Mouse (Mus musculus) heart, embryonic 14.5 days (tissue): ENCODE data around the gene Htr5a. TPM values are rescaled to one million over a fixed set of nuclear protein-coding genes. Genes with fewer than 3 reads are reported as not detected.

Source experiments
- ATAC-seq: fragments of 200-750 bp; cut with Nextera tagmentation; 2 replicates; pipeline ENCODE4 v1.8.0; 2017; ENCODE audit warnings: low read depth, moderate TSS enrichment; ENCODE audit not compliant: insufficient number of reproducible peaks, insufficient read depth, low FRiP score
- H3K27ac ChIP-seq, 2 experiments: fragments of 200-500 bp in 1 of 2; fragments of 300-500 bp in 1 of 2; sonication (generic) in 1 of 2; replicated peaks in 1 of 2; 2 replicates each; pipeline ENCODE4 v1.5.1; 2012 to 2014; ENCODE audit warnings: low read depth in 2 of 2, low read length in 2 of 2, control low read depth in 1 of 2, mild to moderate bottlenecking in 1 of 2, mixed read lengths in 1 of 2; ENCODE audit not compliant: control insufficient read depth in 1 of 2, insufficient read depth in 1 of 2
- H3K27me3 ChIP-seq: fragments of 300-500 bp; sonication (generic); 2 replicates; pipeline ENCODE4 v1.6.1; 2014; ENCODE audit warnings: mild to moderate bottlenecking, low read length, control low read depth; ENCODE audit not compliant: control insufficient read depth, insufficient read depth
- H3K36me3 ChIP-seq: fragments of 300-500 bp; sonication (generic); 2 replicates; pipeline ENCODE4 v1.6.1; 2014; ENCODE audit warnings: mild to moderate bottlenecking, control low read depth, low read length, mixed read lengths; ENCODE audit not compliant: control insufficient read depth, insufficient read depth
- H3K4me1 ChIP-seq, 2 experiments: fragments of 200-500 bp in 1 of 2; fragments of 300-500 bp in 1 of 2; sonication (generic) in 1 of 2; 2 replicates each; pipeline ENCODE4 v1.6.1; 2012 to 2014; ENCODE audit warnings: low read length in 2 of 2, control low read depth in 1 of 2, mixed read lengths in 1 of 2; ENCODE audit not compliant: control insufficient read depth in 2 of 2, insufficient read depth in 2 of 2
- H3K4me2 ChIP-seq: fragments of 300-500 bp; sonication (generic); 2 replicates; pipeline ENCODE4 v1.6.1; 2014; ENCODE audit warnings: mild to moderate bottlenecking, low read length
- H3K4me3 ChIP-seq, 2 experiments: fragments of 200-500 bp in 1 of 2; fragments of 300-500 bp in 1 of 2; sonication (generic) in 1 of 2; 2 replicates each; pipeline ENCODE4 v1.5.1; 2012 to 2014; ENCODE audit warnings: low read length in 2 of 2, mild to moderate bottlenecking in 2 of 2, control low read depth in 1 of 2, low read depth in 1 of 2, moderate library complexity in 1 of 2; ENCODE audit not compliant: control insufficient read depth in 1 of 2, insufficient read depth in 1 of 2
- H3K9ac ChIP-seq: fragments of 300-500 bp; sonication (generic); 2 replicates; pipeline ENCODE4 v1.6.1; 2014; ENCODE audit warnings: mild to moderate bottlenecking, low read length
- H3K9me3 ChIP-seq: fragments of 300-500 bp; sonication (generic); 2 replicates; pipeline ENCODE4 v1.6.1; 2016; ENCODE audit warnings: low read length, control low read depth; ENCODE audit not compliant: control insufficient read depth
- WGBS: fragments of 180-500 bp; shearing (Covaris S2); extraction: QIAGEN DNeasy Blood & Tissue Kit; methylation state at CpG from one replicate; pipeline ENCODE4 v1.1.7; 2014; 5-methylcytosine and 5-hydroxymethylcytosine counted together
- polyA plus RNA-seq: library from polyadenylated mRNA; unstranded; fragments of >200 nt; fragmentation: Nextera tagmentation; extraction: Ambion mirVana; gene quantifications from 2 replicates; pipeline ENCODE4 v1.2.1, GENCODE M21; 2014

Htr5a gene
- not detected in 2 replicates for polyA plus RNA-seq

GRCm38 (mm10) chr5:27841701-27842295 is at the start of gene Htr5a:
Gene Htr5a, plus strand, starts transcription at chr5:27842149.
- H3K36me3 ChIP-seq: no peaks in the 10 kb centered on the region
- peak within 1 kb of the TSS; percentile 23; the same call in 1 of the 2 replicates for H3K4me2 ChIP-seq
- H3K27ac ChIP-seq: no peak within 1 kb of the TSS
- WGBS: 5% methylated on average over 25 of the region's 25 CpGs
- H3K4me3 ChIP-seq: no peak within 1 kb of the TSS; a peak in 1 of 4 replicates
- no peak within 1 kb of the TSS for H3K9ac ChIP-seq
- H3K9me3 ChIP-seq: no peaks in the 10 kb centered on the region
- peak; percentile 17; the same call in 1 of the 2 replicates for ATAC-seq
- peaks cover 0 to 2% of the 10 kb centered on the region in 2 experiments; a peak in 1 of 4 replicates for H3K4me1 ChIP-seq
- H3K27me3 ChIP-seq: peaks cover 19% of the 10 kb centered on the region

DNA sequence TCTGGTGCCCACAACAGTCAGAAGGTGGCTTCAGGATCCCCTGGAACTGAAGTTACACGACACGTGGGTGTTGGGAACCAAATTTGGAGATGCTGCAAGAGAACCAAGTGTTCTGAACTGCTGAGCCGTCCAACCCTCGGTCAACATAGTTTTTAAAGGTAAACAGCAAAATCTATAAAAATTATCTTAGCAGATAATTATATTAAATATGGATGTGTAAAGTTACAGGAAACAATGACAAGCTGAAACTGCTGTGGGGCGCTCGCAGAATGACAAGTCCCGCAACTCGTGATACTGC is 49.8 kb upstream of the Htr5a start:
- H3K9ac ChIP-seq: peak overlapping the region; percentile 91
- 14% methylated on average over 8 of the region's 8 CpGs for WGBS

DNA sequence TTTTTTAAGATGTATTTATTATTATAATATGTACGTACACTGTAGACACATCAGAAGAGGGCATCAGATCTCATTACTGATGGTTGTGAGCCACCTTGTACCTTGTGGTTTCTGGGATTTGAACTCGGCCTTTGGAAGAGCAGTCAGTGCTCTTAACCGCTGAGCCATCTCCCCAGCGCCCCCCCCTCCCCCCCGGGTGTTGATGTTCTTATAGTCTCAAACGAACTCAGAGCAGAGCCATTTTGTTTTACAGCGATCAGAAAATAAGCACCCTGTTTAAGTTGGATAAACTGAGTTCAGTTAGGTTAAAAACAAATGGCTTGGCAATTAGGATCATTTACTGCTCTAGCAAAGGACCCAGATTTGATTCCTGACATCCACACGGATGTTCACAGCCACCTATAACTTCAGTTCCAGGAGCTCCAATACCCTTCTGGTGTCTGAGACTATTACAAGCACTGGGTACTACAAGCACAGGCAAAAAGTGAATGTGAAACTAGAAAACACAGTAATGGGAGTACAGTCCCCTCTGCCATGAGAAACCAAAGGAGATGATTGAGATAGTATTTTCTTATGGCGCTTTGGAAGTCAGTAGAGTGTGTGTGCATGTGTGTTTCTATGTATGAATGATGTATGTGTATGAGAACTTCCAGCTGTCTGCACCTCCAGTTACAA is 49.3 kb upstream of the Htr5a start:
- peaks cover 9 to 22% of the 10 kb centered on the region in 2 experiments for H3K4me1 ChIP-seq
- H3K9ac ChIP-seq: peak overlapping the region; percentile 91
- WGBS: 60% methylated on average over 9 of the region's 9 CpGs
- H3K27me3 ChIP-seq: no peaks in the 10 kb centered on the region
- no peak overlapping the region for H3K27ac ChIP-seq
- no peak for ATAC-seq
- H3K36me3 ChIP-seq: peaks cover 17% of the 10 kb centered on the region
- H3K4me2 ChIP-seq: peak overlapping the region; percentile 66
- no peaks in the 10 kb centered on the region for H3K9me3 ChIP-seq
- peak overlapping the region in 1 of 2 experiments; percentile 77; a peak in 2 of 4 replicates for H3K4me3 ChIP-seq

More for the DNA sequence above, 49.8 kb upstream of the Htr5a start:
- Histone ChIP-seq H3K9me3 (no peaks in the 10 kb centered on the region), H3K27me3 (no peaks in the 10 kb centered on the region), H3K36me3 (peaks cover 22% of the 10 kb centered on the region), H3K4me2 (peak overlapping the region; percentile 66), H3K4me1 (peaks cover 9 to 22% of the 10 kb centered on the region in 2 experiments), H3K27ac (peak overlapping the region; percentile 78 to 96), H3K4me3 (peak overlapping the region; percentile 70 to 77)
- ATAC-seq: no peak

GRCm38 (mm10) chr5:27793923-27794322 is 48.0 kb upstream of the Htr5a start:
- Histone ChIP-seq H3K36me3 (peaks cover 6% of the 10 kb centered on the region), H3K27me3 (no peaks in the 10 kb centered on the region), H3K27ac (no peak overlapping the region), H3K4me3 (no peak overlapping the region), H3K4me1 (peaks cover 9 to 22% of the 10 kb centered on the region in 2 experiments), H3K9me3 (no peaks in the 10 kb centered on the region), H3K9ac (no peak overlapping the region), H3K4me2 (no peak overlapping the region)
- WGBS: 9% methylated on average over 1 of the region's 1 CpGs
- no peak for ATAC-seq

DNA sequence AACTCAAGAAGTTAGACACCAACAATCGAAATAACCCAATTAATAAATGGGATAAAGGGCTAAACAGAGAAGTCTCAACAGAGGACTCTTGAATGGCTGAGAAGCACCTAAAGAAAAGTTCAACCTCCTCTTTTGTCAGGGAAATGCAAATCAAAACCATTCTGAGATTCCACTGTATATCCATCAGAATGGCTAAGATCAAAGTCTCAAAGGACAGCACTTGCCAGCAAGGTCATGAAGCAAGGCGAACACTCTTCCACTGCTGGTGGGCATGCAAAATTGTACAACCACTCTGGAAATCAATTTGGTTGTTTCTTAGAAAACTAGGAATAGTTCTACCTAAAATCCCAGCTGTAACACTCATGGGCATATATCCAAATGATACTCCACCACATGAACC is 27.7 kb upstream of the Htr5a start:
- H3K27me3 ChIP-seq: no peaks in the 10 kb centered on the region
- no peaks in the 10 kb centered on the region for H3K9me3 ChIP-seq
- H3K4me3 ChIP-seq: no peak overlapping the region
- ATAC-seq: no peak
- no peak overlapping the region for H3K4me2 ChIP-seq
- H3K9ac ChIP-seq: no peak overlapping the region
- 84% methylated on average over 2 of the region's 2 CpGs for WGBS
- no peaks in the 10 kb centered on the region for H3K36me3 ChIP-seq
- no peaks in the 10 kb centered on the region for H3K4me1 ChIP-seq
- no peak overlapping the region for H3K27ac ChIP-seq

GRCm38 (mm10) chr5:27818840-27819672 is 22.9 kb upstream of the Htr5a start:
- Histone ChIP-seq H3K9me3 (no peaks in the 10 kb centered on the region), H3K4me2 (no peak overlapping the region), H3K4me1 (no peaks in the 10 kb centered on the region), H3K27me3 (no peaks in the 10 kb centered on the region), H3K4me3 (no peak overlapping the region), H3K27ac (no peak overlapping the region), H3K36me3 (no peaks in the 10 kb centered on the region), H3K9ac (no peak overlapping the region)
- WGBS: 66% methylated on average over 3 of the region's 3 CpGs
- no peak for ATAC-seq

- Histone ChIP-seq H3K4me1 (no peaks in the 10 kb centered on the region), H3K4me2 (no peak overlapping the region), H3K9me3 (no peaks in the 10 kb centered on the region), H3K4me3 (no peak overlapping the region), H3K27ac (no peak overlapping the region), H3K9ac (no peak overlapping the region), H3K27me3 (no peaks in the 10 kb centered on the region), H3K36me3 (no peaks in the 10 kb centered on the region)
- no peak for ATAC-seq
- 50% methylated on average over 6 of the region's 6 CpGs for WGBS
Observed at GRCm38 (mm10) chr5:27821161-27821560, 20.8 kb upstream of the Htr5a start.
